Mouse (Mus musculus): ENCODE measurements at regions not wholly inside any gene's neighbourhood (a gene's known extent, or its start where the extent isn't known, plus 50 kb on each side); places are given as distances from the start of the nearest gene placed in this dataset.

DNA sequence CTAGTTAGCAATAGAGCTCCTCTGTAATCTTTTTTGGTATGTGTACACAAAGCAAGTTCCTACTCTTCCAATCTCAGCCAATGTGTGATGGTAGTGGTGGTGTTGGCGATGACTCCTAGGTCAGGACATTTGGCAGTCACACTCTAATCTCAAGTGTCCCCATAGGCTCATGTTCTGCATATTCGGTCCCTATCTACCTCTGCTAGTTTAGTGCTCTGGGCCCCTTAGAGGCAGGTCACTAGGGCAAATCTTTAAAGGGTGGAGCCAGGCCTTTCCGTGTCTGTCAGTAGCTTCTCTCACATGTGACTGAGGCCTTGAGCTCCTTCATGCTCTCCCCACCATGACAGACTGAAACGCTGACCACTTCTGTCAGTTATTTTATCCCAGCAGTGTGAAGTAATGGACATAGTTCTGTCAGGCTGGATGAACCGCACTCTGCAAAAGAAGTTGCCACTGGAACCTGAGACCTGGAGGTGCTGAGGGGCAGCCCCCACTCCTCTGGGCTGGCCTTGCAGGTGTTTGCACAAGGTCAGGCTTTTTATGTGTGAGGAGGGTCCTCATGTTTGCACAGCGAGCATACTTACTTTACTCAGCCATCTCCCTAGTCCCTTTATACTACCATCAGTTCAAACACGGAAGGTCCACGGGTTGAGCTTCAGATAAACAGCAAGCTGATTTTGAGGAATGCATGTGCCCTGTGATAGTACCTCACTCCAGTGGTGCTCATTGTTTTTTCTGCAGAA lies 75.3 kb upstream of the Ywhaq start:
- DNase-seq (ENCODE audit: low read depth, low spot score): no peak

DNA sequence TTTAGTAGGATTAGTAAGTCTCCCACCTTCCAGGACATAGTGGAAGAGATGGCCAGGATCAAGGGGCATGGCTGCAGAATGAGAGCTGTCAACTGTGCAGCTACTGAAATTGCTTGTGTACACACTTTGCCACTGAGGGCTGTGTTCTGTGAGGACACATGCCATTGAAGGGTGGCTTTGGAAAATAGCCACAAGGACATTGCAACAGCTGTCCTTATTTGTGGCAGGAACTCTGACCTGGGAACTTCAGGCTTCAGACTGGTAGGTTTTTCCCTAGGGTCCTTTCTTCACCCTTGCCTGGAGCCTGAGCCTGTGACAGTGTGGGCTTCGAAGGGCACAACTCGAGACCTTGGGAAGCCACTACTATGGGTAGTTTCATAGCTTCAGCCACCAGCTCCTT lies 64.2 kb upstream of the Ywhaq start:
- no peak for DNase-seq (ENCODE audit: low read depth, low spot score)

DNA sequence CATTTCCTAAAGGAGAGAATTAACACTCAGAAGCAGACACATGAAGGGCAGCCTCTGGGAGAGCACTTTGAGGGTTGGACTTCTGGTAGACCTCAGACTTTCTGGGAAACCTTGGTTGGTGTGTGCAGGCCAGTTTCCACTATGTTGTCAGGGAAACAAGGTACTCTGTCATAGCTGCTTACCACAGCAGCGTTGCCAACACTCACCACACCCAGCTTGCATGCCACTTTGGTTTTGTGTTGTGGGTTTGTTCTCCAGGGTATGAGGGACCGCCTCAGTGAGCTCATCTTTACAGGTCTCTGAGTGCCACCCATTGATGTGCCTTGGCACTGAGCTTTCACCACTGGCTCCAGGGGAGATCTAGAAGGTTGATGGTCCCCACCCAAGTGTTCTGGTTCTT lies 62.8 kb upstream of the Ywhaq start:
- no peak for DNase-seq (ENCODE audit: low read depth, low spot score)

DNA sequence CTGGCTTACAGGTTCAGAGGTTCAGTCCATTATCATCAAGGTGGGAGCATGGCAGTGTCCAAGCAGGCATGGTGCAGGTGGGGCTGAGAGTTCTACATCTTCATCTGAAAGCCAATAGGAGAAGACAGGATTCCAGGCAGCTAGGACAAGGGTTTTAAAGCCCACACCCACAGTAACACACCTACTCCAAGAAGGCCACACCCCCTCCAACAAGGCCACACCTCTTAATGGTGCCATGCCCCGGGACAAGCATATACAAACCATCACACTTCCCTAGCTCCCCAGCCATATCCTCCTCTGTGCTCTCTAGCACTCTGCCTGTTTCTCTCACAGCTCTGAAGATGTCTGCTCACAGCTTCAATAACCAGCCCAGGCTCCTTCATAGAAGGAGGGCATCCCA lies 61.8 kb upstream of the Ywhaq start:
- no peak for DNase-seq (ENCODE audit: low read depth, low spot score)

DNA sequence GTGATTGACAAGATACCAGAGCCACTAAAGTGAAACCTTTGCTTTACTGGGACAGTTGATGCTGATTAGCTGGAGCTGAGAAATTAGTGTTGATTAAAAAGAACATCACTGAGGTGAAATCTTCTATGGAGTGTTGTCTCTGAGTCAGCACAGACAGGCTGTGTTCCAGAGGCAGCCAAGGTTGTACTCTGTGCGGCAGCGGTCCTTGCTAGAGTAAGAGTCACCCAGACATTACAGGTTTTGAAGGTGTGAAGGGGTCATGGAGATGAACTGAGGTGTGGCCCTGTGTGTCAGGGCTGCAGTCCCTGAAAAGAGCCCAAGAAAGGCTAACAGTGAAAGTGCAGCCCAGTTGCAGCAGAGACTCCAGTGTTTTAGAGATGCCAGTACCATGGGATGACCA lies 59.1 kb upstream of the Ywhaq start:
- DNase-seq (ENCODE audit: low read depth, low spot score): no peak

DNA sequence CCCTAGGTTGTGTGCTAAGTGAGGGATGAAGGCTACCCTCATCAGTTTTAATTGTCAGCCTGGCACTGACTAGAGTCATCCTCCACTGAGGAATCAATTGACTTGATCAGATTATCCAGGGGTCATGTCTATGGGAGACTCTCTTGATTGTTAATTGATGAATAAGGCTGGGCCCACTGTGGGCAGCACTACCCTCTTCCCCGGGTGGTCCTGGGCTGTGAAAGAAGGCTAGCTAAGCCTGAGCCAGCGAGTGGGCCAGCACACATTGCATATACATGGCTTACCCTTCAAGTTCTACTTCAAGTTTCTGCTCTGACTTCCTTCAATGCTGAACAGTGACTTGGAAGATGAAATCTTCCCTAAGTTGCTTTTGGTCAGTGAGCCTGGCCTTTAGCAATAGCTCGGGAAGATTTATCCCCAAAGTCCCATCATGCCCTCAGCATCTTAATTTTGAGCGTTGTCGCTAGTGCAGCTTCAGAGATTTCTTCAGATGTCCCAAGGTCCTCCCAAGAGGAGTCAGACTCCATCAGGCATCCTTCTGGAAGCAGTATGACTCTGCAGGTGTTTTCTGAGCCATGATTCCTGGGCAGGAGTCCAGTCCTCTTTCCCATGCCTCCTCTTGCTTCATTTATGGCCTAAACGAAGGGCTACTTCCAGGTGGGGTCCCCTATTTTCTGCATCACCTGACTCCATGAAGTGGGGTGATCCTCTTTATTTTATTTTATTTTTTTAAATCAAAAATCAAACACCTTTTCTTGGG lies 55.7 kb upstream of the Ywhaq start:
- no peak for DNase-seq (ENCODE audit: low read depth, low spot score)

DNA sequence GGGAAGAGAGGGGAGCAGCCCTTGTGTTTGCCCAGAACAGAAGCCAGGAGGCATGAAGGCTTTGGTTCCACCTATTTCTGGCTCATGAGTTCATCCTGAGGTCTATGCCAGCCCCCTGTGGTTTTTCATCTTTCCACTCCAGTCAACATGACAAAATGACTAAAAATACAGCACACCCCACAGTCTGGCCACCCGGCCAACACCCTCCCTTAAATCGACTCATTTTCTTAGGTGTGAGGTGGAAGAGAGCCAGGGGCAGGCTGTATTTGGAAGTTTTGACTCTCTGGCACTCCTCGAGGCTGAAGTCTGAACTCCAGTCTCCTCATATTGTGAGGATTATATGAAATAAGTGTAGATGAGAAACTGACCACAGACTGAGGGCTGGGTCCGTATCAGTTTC lies 55.0 kb upstream of the Ywhaq start:
- DNase-seq (ENCODE audit: low read depth, low spot score): no peak

DNA sequence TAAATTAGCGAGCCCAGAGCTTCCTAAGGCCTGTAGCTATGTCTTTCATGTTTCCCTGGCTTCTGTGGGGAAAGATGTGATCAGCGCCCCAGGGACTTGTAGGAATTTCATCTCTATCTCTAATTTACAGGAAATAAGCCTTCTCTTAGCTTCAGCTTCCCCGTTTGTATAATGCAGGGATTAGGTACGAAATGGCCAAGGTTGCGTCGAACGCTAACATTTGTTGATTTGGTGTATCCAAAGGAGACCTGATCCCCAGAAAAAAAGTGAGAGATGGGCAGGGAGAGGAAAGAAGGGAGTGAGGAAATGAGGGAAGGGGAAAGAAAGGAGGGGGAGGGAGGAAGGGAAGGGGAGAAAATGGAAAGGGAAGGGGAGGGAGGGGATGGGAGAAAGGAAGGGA lies 54.5 kb upstream of the Ywhaq start:
- no peak for DNase-seq (ENCODE audit: low read depth, low spot score)

DNA sequence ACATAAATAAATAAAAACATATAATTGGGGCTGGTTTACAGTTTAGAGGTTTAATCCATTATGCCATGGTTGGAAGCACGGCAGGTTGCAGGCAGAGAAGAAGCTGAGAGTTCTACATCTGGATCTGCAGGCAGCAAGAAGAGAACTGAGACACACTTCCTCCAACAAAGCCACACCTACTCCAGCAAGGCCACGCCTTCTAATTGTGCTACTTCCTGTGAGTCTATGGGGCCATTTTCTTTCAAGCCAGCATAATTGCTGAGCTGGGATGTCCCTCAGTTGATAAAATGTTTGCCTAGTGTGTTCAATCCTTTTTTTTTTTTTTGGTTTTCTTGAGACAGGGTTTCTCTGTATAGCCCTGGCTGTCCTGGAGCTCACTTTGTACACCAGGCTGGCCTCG lies 52.8 kb upstream of the Ywhaq start:
- no peak for DNase-seq (ENCODE audit: low read depth, low spot score)

All from retina, adult 2 months (tissue).